Mouse (Mus musculus): Measurements from ENCODE around the gene BB287469. TPM values are rescaled to one million over a fixed set of nuclear protein-coding genes. Genes with fewer than 3 reads are reported as not detected.
"Not testable (repeated sequence)": the region's sequence is repeated elsewhere in the genome, so short reads cannot be mapped to it uniquely, and the experiment has no call there.

BB287469 gene
- not detected in 2 replicates for total RNA-seq (2017)

DNA sequence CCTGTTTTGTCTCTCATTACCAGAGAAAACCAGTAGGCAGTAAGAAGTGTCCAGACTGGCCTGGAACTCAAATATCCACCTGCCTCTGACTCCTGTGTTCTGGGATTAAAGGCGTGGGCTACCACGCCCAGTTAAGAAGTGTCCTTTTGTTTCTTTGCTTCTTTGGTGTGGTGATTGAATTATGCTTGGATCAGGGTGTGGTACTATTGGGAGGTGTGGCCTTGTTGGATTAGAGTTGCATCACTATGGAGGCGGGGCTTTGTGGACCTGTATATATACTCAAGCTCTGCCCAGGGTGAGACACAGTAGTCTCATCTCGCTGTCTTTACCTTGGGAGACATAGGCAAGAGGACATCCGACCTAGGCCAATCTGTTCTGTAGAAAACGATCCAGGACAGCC is at the start of gene BB287469:
BB287469 (plus strand) TSS at position 301 of the 400 bp plus-strand sequence.
- ATAC-seq (replicated peaks; ENCODE audit: low read depth, poor library complexity, severe bottlenecking), result not testable (repeated sequence)

DNA sequence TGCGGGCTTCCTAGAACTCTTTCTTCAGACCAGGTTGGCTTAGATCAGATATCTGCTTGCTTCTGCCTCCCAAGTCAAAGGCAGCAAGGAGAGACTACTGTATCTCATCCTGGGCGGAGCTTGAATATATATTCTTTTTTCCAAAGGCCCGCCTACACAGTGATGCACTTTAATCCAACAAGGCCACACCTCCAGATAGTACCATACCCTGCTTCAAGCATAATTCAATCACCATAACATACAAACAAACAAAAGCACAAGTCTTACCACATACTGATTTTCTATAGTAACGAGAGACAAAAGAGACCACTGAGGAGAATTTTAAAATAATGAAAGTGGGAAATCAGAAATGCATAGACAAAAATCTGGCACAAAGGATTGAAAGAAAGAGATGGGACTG is 40.7 kb upstream of the BB287469 start, which contains the start of gene Gm21319:
Gm21319 (minus strand) TSS at position 101 of the 400 bp plus-strand sequence.
- ATAC-seq (replicated peaks; ENCODE audit: low read depth, poor library complexity, severe bottlenecking), result not testable (repeated sequence)

DNA sequence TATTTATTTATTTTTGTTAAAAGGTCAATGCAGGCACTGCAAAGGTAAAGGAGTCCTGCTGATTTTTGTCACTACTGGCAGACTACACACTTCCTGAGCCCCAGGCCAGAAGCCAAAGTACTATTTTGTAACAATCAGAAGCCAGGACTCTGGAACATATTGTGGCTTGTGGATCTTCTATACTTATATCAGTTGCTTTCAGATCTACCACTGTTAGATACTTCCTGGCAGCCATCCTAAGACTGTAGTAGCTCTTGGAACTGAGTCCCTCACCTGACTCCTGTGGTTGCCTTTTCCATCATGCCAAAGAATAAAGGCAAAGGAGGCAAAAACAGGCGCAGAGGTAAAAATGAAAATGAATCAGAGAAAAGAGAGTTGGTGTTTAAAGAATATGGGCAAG is 21.2 kb upstream of the BB287469 start, which contains the start of gene Gm21936:
Gm21936 (plus strand) TSS at position 301 of the 400 bp plus-strand sequence.
- ATAC-seq (replicated peaks; ENCODE audit: low read depth, poor library complexity, severe bottlenecking), result not testable (repeated sequence)

- not testable (repeated sequence) for ATAC-seq (replicated peaks; ENCODE audit: low read depth, poor library complexity, severe bottlenecking)
Measured at GRCm38 (mm10) chr12:87797971-87798370, 18.4 kb upstream of the BB287469 start.

DNA sequence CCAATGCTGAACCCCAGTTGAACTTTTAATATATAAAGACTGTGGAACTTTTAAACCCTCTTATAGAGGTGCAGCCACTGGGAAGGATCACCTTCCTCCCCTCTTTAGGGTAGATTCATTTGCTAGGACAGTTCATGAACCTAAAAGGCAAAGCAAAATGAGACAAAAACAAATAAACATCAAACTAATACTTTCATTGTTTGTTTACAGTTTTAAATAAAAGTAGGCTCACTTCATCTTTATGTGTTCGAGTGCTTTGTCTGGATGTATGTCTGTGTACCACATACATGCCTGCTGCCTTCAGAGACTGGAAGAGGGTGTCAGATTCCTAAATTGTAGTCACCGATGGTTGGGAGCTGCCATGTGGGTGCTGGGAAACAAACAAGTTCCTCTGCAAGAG is 25.9 kb downstream of the BB287469 start, which contains the start of gene Gm2001:
Gm2001 (minus strand) TSS at position 101 of the 400 bp plus-strand sequence.
- ATAC-seq (replicated peaks; ENCODE audit: low read depth, poor library complexity, severe bottlenecking), result not testable (repeated sequence)

- not testable (repeated sequence) for ATAC-seq (replicated peaks; ENCODE audit: low read depth, poor library complexity, severe bottlenecking)
Measured at GRCm38 (mm10) chr12:87850657-87851056, 34.3 kb downstream of the BB287469 start.

GRCm38 (mm10) chr12:87856067-87856466 is 39.7 kb downstream of the BB287469 start:
- not testable (repeated sequence) for ATAC-seq (replicated peaks; ENCODE audit: low read depth, poor library complexity, severe bottlenecking)

DNA sequence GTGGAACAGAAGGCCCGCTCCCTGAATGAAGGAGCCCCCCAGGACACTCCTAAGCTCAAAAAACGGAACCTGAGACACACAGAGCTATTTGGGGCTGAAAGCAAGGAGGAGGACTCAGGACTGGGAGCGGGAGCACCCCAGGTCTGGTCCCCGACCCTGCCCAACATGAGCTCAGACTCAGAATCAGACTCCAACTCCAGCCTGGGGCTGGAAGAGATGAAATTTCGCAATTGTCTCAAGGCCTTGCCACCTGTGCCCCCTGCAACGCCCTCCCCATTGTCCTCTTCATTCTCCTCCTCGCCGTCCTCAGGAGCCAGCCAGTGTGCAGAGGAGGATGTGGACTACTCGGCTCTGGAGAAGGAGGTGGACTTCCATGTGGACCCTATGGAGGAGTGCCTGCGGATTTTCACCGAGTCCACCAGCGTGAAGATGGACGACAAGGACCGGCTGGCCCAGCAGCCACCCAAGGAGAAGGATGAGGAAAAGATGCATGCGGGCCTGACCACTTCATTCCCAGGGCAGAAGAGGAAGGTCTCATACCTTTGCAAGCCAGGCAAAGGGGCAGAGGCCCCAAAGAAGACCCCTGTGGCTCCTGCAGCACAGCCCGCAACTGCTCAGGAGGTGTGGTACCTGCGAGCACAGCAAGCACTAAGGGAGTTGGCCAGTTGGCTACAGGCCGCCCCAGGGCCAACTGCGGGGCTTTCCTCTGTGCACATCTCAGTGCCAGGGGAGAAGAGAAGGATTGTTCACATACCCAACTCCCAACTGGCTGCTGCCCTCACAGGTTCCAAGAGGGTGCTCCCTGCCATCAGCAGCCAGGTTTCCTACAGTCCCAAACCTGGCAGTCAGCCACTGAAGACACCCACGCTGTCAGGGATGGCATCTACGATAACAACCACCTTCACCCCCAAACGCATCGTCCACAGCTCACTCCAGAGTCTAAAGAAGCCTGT is 45.6 kb downstream of the BB287469 start:
- ATAC-seq (replicated peaks; ENCODE audit: low read depth, poor library complexity, severe bottlenecking), result not testable (repeated sequence)

DNA sequence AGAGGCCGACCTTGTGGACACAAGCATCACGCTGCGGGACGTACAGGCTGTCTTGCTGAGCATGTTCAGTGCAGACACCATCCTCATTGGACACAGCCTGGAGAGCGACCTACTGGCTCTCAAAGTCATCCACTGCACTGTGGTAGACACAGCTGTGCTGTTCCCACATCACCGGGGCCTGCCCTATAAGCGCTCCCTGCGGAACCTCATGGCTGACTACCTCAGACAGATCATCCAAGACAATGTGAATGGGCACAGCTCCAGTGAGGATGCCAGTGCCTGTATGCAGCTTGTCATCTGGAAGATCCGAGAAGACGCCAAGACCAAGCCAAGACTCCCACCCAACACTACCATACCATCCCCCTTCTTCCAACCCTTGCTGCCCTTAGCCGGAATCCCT is 47.3 kb downstream of the BB287469 start:
- not testable (repeated sequence) for ATAC-seq (replicated peaks; ENCODE audit: low read depth, poor library complexity, severe bottlenecking)

- ATAC-seq (replicated peaks; ENCODE audit: low read depth, poor library complexity, severe bottlenecking), result not testable (repeated sequence)
Measured at GRCm38 (mm10) chr12:87864048-87864447, 47.7 kb downstream of the BB287469 start.

Other genes with a start within 250 kb of the BB287469 start
- gene Oog1, start 213.9 kb upstream of the BB287469 start, total RNA-seq (2017), result not detected in 2 replicates
- not detected in 2 replicates for gene Gm4027, start 197.7 kb upstream of the BB287469 start, total RNA-seq (2017)
- not detected in 2 replicates for gene Gm16381, start 172.0 kb upstream of the BB287469 start, total RNA-seq (2017)
- gene Gm21319, start 40.8 kb upstream of the BB287469 start, total RNA-seq (2017), result not detected in 2 replicates
- gene Gm21936, start 21.1 kb upstream of the BB287469 start, total RNA-seq (2017), result not detected in 2 replicates
- gene Gm2001, start 25.8 kb downstream of the BB287469 start, total RNA-seq (2017), result not detected in 2 replicates
- not detected in 2 replicates for gene Gm2016, start 57.5 kb downstream of the BB287469 start, total RNA-seq (2017)
- not detected in 2 replicates for gene Gm2022, start 78.8 kb downstream of the BB287469 start, total RNA-seq (2017)
- gene Gm2035, start 103.3 kb downstream of the BB287469 start, total RNA-seq (2017), result not detected in 2 replicates
- gene Gm2042, start 137.5 kb downstream of the BB287469 start, total RNA-seq (2017), result not detected in 2 replicates
- gene Gm2075, start 195.3 kb downstream of the BB287469 start, total RNA-seq (2017), result not detected in 2 replicates
- gene Gm6803, start 202.2 kb downstream of the BB287469 start, total RNA-seq (2017), result not detected in 2 replicates
- not detected in 2 replicates for gene Gm2056, start 210.4 kb downstream of the BB287469 start, total RNA-seq (2017)

Data from common myeloid progenitor, adult 5-6 weeks (primary cell).